Mouse (Mus musculus) testis, adult 2 months (tissue): Measurements from ENCODE around the gene Cyp46a1.

ENCODE experiments used
- CTCF ChIP-seq: fragments of 200-500 bp; IDR thresholded peaks from 2 replicates; pipeline ENCODE4 v1.5.1; 2012; ENCODE audit warnings: low read depth, mild to moderate bottlenecking, inconsistent platforms, low read length, moderate library complexity; ENCODE audit not compliant: control insufficient read depth, insufficient read depth, insufficient replicate concordance
- POLR2A ChIP-seq: fragments of 200-500 bp; IDR thresholded peaks from 2 replicates; pipeline ENCODE4 v1.6.1; 2012; ENCODE audit warnings: low read depth, mild to moderate bottlenecking, inconsistent platforms, low read length, moderate library complexity; ENCODE audit not compliant: control insufficient read depth

DNA sequence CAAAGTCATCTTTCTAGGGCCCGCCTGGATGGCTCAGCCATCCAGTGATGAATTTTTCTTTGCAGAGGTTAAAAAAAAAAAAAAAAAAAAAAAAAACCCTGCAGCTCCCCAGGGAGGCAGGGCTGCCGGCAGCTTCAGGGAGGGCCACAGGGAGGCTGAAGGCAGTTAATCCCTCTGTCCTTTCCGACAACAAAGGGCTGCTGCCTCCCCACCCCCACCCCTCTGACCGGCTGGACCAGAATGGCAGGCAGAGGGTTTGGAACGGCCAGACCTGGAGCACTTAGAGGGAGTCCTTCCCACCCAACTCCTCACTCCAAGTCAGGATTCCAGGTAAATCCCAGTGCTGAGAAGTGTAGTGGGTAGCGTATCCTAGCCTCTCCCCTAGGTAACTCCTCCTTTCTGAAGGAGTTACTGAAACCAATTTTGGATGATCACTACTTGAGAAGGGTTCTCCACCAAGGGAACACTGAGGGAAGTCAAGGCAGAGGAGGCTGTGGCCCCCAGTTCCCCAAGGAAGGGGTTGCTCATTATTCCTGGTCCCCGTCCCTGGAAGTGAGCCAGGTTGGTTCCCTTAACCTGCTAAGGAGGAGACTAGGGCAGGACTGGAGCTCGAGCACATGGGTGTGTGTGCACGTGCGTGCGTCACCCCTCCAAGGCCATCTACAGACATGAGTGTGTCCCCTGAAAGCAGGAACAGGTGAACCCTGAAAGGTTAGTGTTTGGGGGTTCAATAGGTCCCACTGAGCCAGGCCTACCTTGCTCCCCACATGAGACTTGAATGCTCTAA lies 48.8 kb upstream of the Cyp46a1 start:
- TF ChIP-seq CTCF (no peak), POLR2A (no peak)
